ENCODE assay signal across 8 mouse cellular contexts in genomic region chr11:69605726-69606490, GRCm38 (mm10). TPM values are rescaled to one million over a fixed set of nuclear protein-coding genes. Genes with fewer than 3 reads are reported as not detected.
A peak's percentile ranks its signal among the peaks of the same experiment; 100 is the strongest.
DNase-seq lines count a peak whose midpoint lies in the region.

Gene Atp1b2, minus strand, starts transcription at chr11:69605942.

- peak; percentile 90 for DNase-seq in Muller cell, postnatal 12 days (ENCODE audit: inconsistent ontology term)
- DNase-seq in cerebellum, adult 9-10 months: peak; percentile 91
- peak; percentile 43 to 80 for DNase-seq in frontal cortex, adult 2 months (ENCODE audit: extremely low spot score in 1 of 2, low spot score in 1 of 2)
- peak; percentile 75 for DNase-seq in hindbrain, embryonic 10.5 days (ENCODE audit: low spot score)
- peak; percentile 78 to 81 for DNase-seq in layer of hippocampus, postnatal 25 days (ENCODE audit: extremely low spot score in 1 of 2, low spot score in 1 of 2)
- peak; percentile 57 for DNase-seq in lung, postnatal 36 days
- DNase-seq in retina, postnatal 7 days (ENCODE audit: low read depth, low spot score): peak; percentile 91
- DNase-seq in urinary bladder, adult 18-20 months (ENCODE audit: low spot score in 2 of 2): peak; percentile 28 to 55

- H3K4me1 ChIP-seq in hindbrain, embryonic 10.5 days (replicated peaks): peaks cover 37% of the 10 kb centered on the region

- no peaks in the 10 kb centered on the region for H3K9me3 ChIP-seq in hindbrain, embryonic 10.5 days

- H3K4me3 ChIP-seq in hindbrain, embryonic 10.5 days: peak within 1 kb of the TSS; percentile 76

- H3K27me3 ChIP-seq in hindbrain, embryonic 10.5 days (ENCODE audit: insufficient read depth, poor library complexity, severe bottlenecking): peaks cover 32% of the 10 kb centered on the region

- peak within 1 kb of the TSS; percentile 86 for H3K27ac ChIP-seq in hindbrain, embryonic 10.5 days

- no peaks in the 10 kb centered on the region for H3K36me3 ChIP-seq in hindbrain, embryonic 10.5 days

- WGBS in hindbrain, embryonic 10.5 days: 3% methylated on average over 32 of the region's 32 CpGs

RNA-seq across cellular contexts. Expression of gene Atp1b2, which starts in this region (rescaled TPM):
- polyA plus RNA-seq in frontal cortex, adult 2 months (2012; rRNA removed): 324 and 357 TPM in 2 replicates
- 7.5 and 7.8 TPM in 2 replicates for polyA plus RNA-seq in hindbrain, embryonic 10.5 days (2016; fragmentation: Nextera tagmentation; extraction: Ambion mirVana)
- 100 to 1,000 TPM; 394 to 472 TPM for total RNA-seq in layer of hippocampus, postnatal 25 days (2021)

Comparison
In these comparisons a context has a peak if more than half of its experiments do, and no peak if none do; other contexts are left out.
1. Peak in every context shown above with its lines: DNase-seq, H3K4me3 ChIP-seq and H3K27ac ChIP-seq.
2. RNA of gene Atp1b2 (polyA plus RNA-seq): 324 to 357 TPM in frontal cortex, adult 2 months; 7.5 to 7.8 TPM in hindbrain, embryonic 10.5 days; every median in the first group is over 10 times any median in the second.